Mouse (Mus musculus) embryonic facial prominence, embryonic 11.5 days (tissue): Measurements from ENCODE around the gene Hexim1. TPM values are rescaled to one million over a fixed set of nuclear protein-coding genes. Genes with fewer than 3 reads are reported as not detected.
A peak's percentile ranks its signal among the peaks of the same experiment; 100 is the strongest.

Source experiments
- ATAC-seq: fragments of 200-750 bp; cut with Nextera tagmentation; replicated peaks from 2 replicates; pipeline ENCODE4 v1.8.0; 2017; ENCODE audit warnings: low read depth; ENCODE audit not compliant: insufficient number of reproducible peaks, low FRiP score, low TSS enrichment
- DNase-seq: peaks from one replicate; pipeline ENCODE4 v3.0.0-alpha.2; 2015; ENCODE audit warnings: low spot score
- H3K27ac ChIP-seq: fragments of 300-500 bp; sonication (generic); replicated peaks from 2 replicates; pipeline ENCODE4 v1.5.1; 2014; ENCODE audit warnings: mild to moderate bottlenecking, low read depth, low read length, control low read depth
- H3K27me3 ChIP-seq: fragments of 300-500 bp; sonication (generic); 2 replicates; pipeline ENCODE4 v1.6.1; 2014; ENCODE audit warnings: mild to moderate bottlenecking, low read length, moderate library complexity, mixed read lengths; ENCODE audit not compliant: control insufficient read depth, insufficient read depth
- H3K36me3 ChIP-seq: fragments of 300-500 bp; sonication (generic); replicated peaks from 2 replicates; pipeline ENCODE4 v1.6.1; 2014; ENCODE audit warnings: low read depth, mild to moderate bottlenecking, low read length, moderate library complexity, mixed read lengths; ENCODE audit not compliant: control insufficient read depth, insufficient read depth
- H3K4me1 ChIP-seq: fragments of 300-500 bp; sonication (generic); 2 replicates; pipeline ENCODE4 v1.6.1; 2014; ENCODE audit warnings: low read length, mixed read lengths; ENCODE audit not compliant: control insufficient read depth, insufficient read depth
- H3K4me2 ChIP-seq: fragments of 300-500 bp; sonication (generic); 2 replicates; pipeline ENCODE4 v1.6.1; 2014; ENCODE audit warnings: low read depth, mild to moderate bottlenecking, control low read depth, low read length, moderate library complexity
- H3K4me3 ChIP-seq: fragments of 300-500 bp; sonication (generic); 2 replicates; pipeline ENCODE4 v1.5.1; 2014; ENCODE audit warnings: low read depth, low read length, control low read depth
- H3K9ac ChIP-seq: fragments of 300-500 bp; sonication (generic); replicated peaks from 2 replicates; pipeline ENCODE4 v1.6.1; 2014; ENCODE audit warnings: mild to moderate bottlenecking, control low read depth, low read length
- H3K9me3 ChIP-seq: fragments of 300-500 bp; sonication (generic); replicated peaks from 2 replicates; pipeline ENCODE4 v1.6.1; 2016; ENCODE audit warnings: mild to moderate bottlenecking, low read length, inconsistent platforms, mixed read lengths; ENCODE audit not compliant: control insufficient read depth
- WGBS: fragments of 180-500 bp; shearing (Covaris S2); extraction: QIAGEN DNeasy Blood & Tissue Kit; methylation state at CpG from one replicate; pipeline ENCODE4 v1.1.7; 2014; 5-methylcytosine and 5-hydroxymethylcytosine counted together
- polyA plus RNA-seq: library from polyadenylated mRNA; unstranded; fragments of >200 nt; fragmentation: Nextera tagmentation; extraction: Ambion mirVana; gene quantifications from 2 replicates; pipeline ENCODE4 v1.2.1, GENCODE M21; 2014

Gene Hexim1
- polyA plus RNA-seq, 1 experiment from 2014 or later, result 5.3 TPM

DNA sequence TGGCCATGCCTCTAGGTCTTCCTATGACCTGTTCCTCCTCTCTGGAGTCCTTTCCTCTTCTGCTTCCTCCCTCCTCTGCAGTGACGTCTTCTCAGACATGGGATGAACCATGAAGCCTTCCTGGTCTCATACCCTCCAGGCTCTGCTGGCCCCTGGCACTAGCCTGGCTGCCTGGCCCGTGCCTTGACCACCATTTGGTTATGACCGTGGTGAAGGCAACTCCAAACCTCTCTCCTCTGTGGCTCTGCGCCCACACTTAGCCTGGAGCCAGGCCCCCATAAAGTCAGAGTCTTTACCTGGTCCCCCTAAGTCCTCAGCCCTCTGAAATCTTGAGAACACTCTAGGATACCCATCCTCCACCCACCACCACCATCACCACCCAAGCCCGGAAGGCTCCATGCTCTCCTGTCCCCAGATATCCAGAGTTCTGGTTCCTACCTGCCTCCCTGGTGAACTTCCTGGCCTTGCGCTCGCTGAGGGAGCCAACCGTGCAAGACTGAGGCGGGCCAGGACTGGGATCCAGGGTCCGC lies 41.8 kb upstream of the Hexim1 start:
- 52% methylated on average over 10 of the region's 10 CpGs for WGBS
- peaks cover 2% of the 10 kb centered on the region; the same call in 1 of the 2 replicates for H3K27me3 ChIP-seq
- no peaks in the 10 kb centered on the region for H3K9me3 ChIP-seq
- no peak overlapping the region for H3K9ac ChIP-seq
- no peak overlapping the region for H3K27ac ChIP-seq
- no peaks in the 10 kb centered on the region for H3K4me1 ChIP-seq
- DNase-seq (no peak), ATAC-seq (no peak)
- no peaks in the 10 kb centered on the region; the same call in 1 of the 2 replicates for H3K36me3 ChIP-seq
- H3K4me3 ChIP-seq, result no peak overlapping the region
- H3K4me2 ChIP-seq, result no peak overlapping the region

DNA sequence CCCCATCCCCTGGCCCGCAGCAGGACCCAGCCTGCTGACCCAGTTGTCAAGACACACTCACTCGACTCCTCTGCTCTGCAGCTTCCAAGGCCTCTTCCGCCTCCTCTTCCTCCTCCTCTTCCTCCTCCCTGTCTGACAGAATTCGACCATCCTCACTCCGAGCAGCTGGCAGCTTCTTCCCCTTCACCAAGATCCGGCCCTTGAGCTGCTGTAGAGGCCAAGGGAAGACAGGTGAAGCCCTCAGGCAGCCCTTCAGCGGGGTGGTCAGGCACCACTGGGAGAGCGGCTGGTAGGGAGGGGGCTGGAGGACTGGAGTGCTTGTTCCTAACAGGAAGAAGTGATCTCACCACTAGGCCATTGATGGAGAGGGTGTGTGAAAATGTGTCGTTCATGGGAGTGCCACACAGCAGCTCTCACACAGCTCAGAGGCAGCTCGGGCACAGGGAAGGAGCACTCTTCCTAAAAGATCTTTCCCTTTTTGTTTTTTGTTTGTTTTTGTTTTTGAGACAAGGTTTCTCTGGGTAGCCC lies 41.2 kb upstream of the Hexim1 start:
- ATAC-seq (no peak), DNase-seq (no peak)
- no peak overlapping the region for H3K4me3 ChIP-seq

DNA sequence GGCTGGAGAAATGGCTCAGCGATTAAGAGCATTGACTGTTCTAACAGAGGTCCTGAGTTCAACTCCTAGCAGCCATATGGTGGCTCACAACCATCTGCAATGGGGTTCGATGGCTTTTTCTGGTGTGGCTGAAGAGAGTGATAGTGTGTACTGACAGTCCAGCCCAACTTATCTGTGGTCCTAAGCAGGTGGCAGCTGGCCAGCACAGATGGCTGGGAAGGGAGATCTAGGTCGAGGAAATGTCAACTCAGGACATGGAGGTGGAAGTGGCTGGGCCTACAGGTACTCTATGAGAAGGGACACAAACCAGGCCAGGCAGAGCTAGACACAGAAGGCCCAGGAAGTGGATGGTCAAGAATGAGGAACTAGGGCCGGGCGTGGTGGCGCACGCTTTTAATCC lies 40.0 kb upstream of the Hexim1 start:
- no peak for ATAC-seq

More for the DNA sequence above, 41.2 kb upstream of the Hexim1 start:
- Histone ChIP-seq H3K4me2 (no peak overlapping the region), H3K4me1 (no peaks in the 10 kb centered on the region), H3K9ac (no peak overlapping the region), H3K27ac (no peak overlapping the region), H3K27me3 (peaks cover 3% of the 10 kb centered on the region), H3K9me3 (no peaks in the 10 kb centered on the region), H3K36me3 (no peaks in the 10 kb centered on the region; the same call in 1 of the 2 replicates)
- WGBS, result 18% methylated on average over 10 of the region's 10 CpGs

DNA sequence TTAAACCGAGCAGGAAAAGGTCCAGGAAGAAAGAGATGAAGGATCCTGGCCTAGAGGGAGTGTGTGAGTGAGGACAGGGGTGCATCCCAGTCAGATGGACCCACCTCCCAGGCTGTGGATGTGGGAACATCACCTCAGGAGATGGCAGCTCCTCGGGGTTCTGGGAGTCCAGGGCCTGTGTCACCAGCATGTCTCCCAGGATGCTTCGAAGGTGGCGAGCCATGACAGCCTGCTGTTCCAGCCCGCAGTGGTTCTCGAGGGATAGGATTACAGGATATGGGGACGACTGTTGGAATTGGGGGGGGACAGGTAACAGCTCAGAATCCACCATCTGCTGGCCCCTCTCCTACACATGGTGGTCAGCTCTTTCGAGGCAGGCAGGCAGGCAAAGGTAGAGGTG lies 39.5 kb upstream of the Hexim1 start:
- ATAC-seq (no peak), DNase-seq (no peak)
- no peak overlapping the region for H3K4me2 ChIP-seq
- no peaks in the 10 kb centered on the region for H3K36me3 ChIP-seq
- H3K4me1 ChIP-seq, result no peaks in the 10 kb centered on the region; the same call in 1 of the 2 replicates
- no peaks in the 10 kb centered on the region for H3K9me3 ChIP-seq
- H3K27me3 ChIP-seq, result peaks cover 14% of the 10 kb centered on the region
- no peak overlapping the region for H3K4me3 ChIP-seq
- 74% methylated on average over 8 of the region's 8 CpGs for WGBS
- H3K9ac ChIP-seq, result no peak overlapping the region
- no peak overlapping the region for H3K27ac ChIP-seq

More for the DNA sequence above, 40.0 kb upstream of the Hexim1 start:
- Histone ChIP-seq H3K9me3 (no peaks in the 10 kb centered on the region), H3K4me2 (no peak overlapping the region), H3K4me3 (no peak overlapping the region), H3K4me1 (no peaks in the 10 kb centered on the region; the same call in 1 of the 2 replicates), H3K36me3 (no peaks in the 10 kb centered on the region), H3K27me3 (peaks cover 12% of the 10 kb centered on the region), H3K9ac (no peak overlapping the region), H3K27ac (no peak overlapping the region)
- 91% methylated on average over 7 of the region's 7 CpGs for WGBS
- no peak for DNase-seq

DNA sequence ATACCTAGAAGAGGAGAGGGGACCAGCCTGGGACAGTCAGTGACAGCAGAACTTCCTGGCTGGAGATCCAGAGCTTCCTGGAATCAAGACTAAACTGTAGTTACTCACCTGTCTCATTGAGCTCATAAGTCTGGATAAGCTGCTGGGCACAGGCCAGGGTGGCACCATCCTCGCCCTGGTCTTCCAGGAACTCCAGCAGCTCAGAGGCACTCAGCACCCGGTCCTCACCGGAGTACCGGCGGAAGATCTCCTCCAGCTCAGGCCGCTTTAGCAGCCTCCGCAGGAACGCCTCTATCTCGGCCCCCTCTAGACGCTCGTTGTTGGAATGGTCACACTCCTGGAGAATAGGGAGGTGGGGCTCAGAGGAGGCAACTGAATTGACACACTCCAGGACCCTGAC lies 37.9 kb upstream of the Hexim1 start:
- H3K36me3 ChIP-seq, result no peaks in the 10 kb centered on the region
- WGBS, result 87% methylated on average over 11 of the region's 11 CpGs
- H3K4me2 ChIP-seq, result no peak overlapping the region
- H3K27me3 ChIP-seq, result peaks cover 15% of the 10 kb centered on the region
- no peak overlapping the region for H3K27ac ChIP-seq
- H3K9ac ChIP-seq, result no peak overlapping the region
- H3K4me1 ChIP-seq, result no peaks in the 10 kb centered on the region; the same call in 1 of the 2 replicates
- DNase-seq (no peak), ATAC-seq (no peak)
- H3K9me3 ChIP-seq, result no peaks in the 10 kb centered on the region
- no peak overlapping the region for H3K4me3 ChIP-seq

DNA sequence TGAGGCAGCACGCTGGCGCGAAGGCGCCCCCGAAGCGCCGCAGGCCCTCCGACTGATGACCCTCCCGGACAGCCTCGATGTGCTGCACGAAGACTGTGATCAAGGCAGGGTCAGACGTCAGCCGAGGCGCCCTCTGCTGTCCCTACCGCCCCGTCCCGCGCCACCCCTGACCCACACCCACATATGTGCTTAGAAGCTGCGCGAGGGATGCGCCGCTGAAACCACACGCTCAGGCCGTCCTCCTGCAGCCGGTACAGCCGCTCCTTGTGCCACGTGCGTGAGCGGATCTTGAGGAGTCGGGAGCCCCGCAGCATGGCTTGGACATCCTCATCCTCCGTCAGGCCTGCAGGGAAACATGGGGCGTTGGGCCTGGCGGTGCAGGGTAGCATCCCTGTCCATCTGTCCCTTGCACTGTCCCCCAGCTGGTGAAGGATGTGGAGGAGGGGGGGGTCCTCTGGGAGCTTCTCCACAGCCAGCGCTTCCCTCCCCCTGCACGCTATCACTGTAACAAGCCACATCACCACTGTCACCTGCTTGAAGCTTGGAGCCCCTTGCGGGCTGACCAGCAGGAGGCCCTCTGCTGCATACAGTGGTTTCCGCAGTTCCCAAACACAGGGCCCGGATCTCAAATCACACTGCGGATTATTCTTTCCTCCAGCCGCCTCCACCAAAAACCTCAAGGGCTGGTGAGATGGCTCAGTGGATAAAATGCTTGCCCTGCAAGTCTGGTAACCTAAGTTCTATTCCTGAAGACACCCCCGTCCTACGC lies 35.5 kb upstream of the Hexim1 start:
- H3K4me3 ChIP-seq, result peak overlapping the region; percentile 26
- no peaks in the 10 kb centered on the region for H3K36me3 ChIP-seq
- DNase-seq, result peak; percentile 58
- peaks cover 15% of the 10 kb centered on the region for H3K27me3 ChIP-seq
- peak overlapping the region; percentile 10 for H3K9ac ChIP-seq
- peak overlapping the region; percentile 39 for H3K4me2 ChIP-seq
- no peak overlapping the region for H3K27ac ChIP-seq
- peak; percentile 61; the same call in 1 of the 2 replicates for ATAC-seq
- no peaks in the 10 kb centered on the region for H3K9me3 ChIP-seq
- WGBS, result 1% methylated on average over 43 of the region's 43 CpGs
- no peaks in the 10 kb centered on the region; the same call in 1 of the 2 replicates for H3K4me1 ChIP-seq

DNA sequence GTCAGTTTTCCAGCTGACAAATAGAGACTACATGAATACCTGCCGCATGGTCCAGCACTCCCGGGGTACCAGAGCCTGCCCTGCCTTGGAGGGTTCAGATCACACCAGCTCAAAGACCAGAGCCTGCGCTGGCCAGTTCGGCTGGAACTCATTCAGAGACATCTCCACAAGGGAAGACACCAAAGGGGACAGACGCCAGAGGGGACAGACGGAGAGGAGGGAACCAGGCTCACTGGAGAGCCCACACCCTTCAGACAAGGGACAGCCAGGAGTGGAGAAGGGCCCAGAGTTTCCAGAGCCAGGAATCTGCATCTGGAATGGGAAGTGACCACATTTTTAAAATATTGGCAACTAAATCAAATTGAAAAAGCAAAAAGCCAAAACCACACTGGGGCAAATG lies 34.4 kb upstream of the Hexim1 start:
- H3K4me3 ChIP-seq, result no peak overlapping the region
- no peaks in the 10 kb centered on the region for H3K9me3 ChIP-seq
- WGBS, result 43% methylated on average over 6 of the region's 6 CpGs
- no peaks in the 10 kb centered on the region; the same call in 1 of the 2 replicates for H3K4me1 ChIP-seq
- no peak overlapping the region for H3K4me2 ChIP-seq
- ATAC-seq, result no peak
- H3K27ac ChIP-seq, result no peak overlapping the region
- no peak overlapping the region for H3K9ac ChIP-seq
- no peaks in the 10 kb centered on the region for H3K36me3 ChIP-seq
- H3K27me3 ChIP-seq, result peaks cover 15% of the 10 kb centered on the region
- DNase-seq, result no peak

DNA sequence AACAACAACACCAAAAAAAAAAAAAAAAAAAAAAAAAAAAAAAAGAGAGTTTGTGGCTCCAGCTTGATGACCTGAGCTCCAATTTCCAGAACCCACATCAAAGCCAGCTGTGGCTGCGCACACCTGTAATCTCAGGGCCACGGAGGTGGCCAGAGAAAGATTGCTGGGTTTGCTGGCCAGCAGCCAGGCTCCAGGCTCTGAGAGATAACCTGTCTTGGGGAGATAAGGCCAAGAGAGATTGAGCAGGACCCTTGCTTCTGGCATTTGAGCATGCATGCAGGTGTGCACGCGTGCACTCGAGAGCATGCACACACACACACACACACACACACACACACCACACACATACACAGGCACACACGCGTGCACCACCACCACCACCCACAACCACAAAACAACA lies 22.7 kb upstream of the Hexim1 start:
- no peak overlapping the region for H3K4me2 ChIP-seq
- DNase-seq (no peak), ATAC-seq (no peak)
- H3K9me3 ChIP-seq, result no peaks in the 10 kb centered on the region
- H3K36me3 ChIP-seq, result no peaks in the 10 kb centered on the region
- H3K27ac ChIP-seq, result no peak overlapping the region
- peaks cover 4% of the 10 kb centered on the region; the same call in 1 of the 2 replicates for H3K27me3 ChIP-seq
- H3K4me1 ChIP-seq, result no peaks in the 10 kb centered on the region; the same call in 1 of the 2 replicates
- no peak overlapping the region for H3K9ac ChIP-seq
- WGBS, result 95% methylated on average over 7 of the region's 7 CpGs
- no peak overlapping the region for H3K4me3 ChIP-seq
